Mouse (Mus musculus): ENCODE measurements at regions not wholly inside any gene's neighbourhood (a gene's known extent, or its start where the extent isn't known, plus 50 kb on each side); places are given as distances from the start of the nearest gene placed in this dataset.

DNA sequence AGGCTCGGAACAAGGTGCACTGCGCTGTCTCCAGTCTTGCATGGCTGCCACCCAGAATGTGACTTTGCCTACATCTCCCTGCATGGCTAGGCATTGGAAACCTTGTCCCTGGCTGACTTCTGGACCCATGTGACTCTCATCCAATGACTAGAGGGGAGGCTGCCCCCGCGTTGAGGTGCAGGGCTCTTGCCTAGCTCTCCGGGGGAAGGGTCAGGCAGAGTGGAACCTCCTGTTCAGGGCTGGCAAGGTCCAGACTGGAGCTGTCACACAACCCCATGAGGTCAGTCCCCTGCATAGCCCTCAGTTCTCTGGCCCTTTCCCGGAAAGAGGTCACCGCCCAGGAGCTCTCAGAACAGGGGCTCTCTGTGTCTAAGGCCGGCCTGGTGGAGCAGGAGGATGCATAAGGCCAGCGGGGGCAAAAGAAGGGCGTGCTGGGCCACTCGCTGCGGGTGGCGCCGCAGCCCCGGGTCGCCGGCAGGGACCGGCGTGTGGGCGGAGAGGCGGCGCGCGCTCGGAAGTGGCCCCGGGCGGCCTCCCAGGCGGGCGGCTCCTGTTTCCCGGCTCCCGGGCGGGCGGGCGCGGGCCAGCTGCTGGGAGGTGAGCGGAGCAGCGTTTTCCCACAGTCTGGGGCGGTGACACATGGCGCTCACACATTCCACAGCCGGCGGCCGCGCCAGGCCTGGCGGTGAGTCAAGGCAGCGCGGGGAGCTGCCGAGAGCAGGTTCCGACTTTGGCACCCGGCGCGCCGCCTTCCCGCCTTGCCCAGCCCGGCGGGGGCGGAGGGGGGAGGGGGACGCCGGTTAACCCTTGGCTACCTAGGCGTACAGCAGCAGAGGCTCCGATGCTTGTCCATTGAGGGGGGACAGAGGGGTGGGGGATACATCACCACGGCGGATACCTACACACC, 55.5 kb upstream of the Hes1 start:
- peak; percentile 75 for DNase-seq

DNA sequence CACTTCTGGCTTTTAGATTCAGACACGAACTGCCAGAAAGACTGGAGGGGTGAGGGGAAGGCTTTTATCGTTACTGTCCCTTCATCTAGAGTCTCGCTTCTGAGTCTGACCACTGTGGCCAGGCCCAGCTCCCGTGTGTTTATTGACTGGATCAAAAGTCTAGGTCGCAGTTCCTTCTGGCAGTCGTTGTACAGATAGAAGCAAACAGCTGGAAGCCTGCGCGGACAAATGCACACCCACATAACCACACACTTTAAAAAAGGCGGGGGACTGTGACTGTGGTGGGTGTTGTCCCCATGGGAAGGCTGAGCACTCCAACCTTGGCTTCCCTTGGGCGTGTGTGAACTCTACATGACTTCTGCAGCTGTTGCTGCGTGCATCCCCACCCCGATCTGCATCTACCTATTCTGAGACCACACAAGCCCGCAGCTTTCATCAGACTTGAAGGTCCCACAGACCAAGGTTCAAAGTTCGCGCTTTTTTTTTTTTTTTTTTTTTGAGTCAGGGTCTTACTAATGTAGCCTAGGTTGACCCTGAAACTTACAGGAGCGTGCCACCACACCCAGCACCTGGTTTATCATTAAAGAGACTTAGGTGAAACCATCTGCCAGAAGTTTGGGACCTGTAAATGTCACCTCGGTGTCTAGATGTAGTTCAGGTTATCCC, 54.5 kb upstream of the Hes1 start:
- DNase-seq = peak; percentile 27

GRCm38 (mm10) chr16:30013123-30013522, 51.1 kb upstream of the Hes1 start:
- no peak for DNase-seq

DNA sequence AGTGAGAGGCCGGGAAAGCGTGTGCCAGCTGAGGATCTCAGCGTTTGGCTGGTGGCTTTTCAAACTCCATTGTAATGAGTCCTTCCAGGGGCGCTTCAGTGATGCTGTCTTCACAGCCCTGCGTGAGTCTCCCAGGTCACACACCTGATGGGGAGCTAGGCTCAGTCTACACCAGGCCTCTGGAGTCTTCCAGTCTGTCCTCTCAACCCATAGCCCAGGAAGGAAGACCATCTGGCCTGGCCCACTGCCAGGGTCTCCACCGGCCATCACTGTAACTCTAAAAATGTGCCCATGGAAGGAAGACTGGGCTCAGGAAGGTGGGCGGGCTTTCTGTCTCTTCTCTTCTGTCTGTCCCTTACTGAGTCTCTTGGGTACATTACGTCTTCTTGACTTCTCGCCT, 50.2 kb upstream of the Hes1 start:
- DNase-seq = no peak

All from thymus, postnatal 14 days (tissue).